Mouse (Mus musculus) liver, adult (tissue): ENCODE measurements around the gene Olfr924.

Source experiments
- GATA4 ChIP-seq: IDR thresholded peaks from 2 replicates; pipeline ENCODE4 v1.6.1; 2014; ENCODE audit warnings: mild to moderate bottlenecking, low read length; ENCODE audit not compliant: insufficient replicate concordance

Gene Olfr924

GRCm38 (mm10) chr9:38844149-38844548 lies at the start of gene Olfr924:
Olfr924 (plus strand) TSS chr9:38844449.
- TF ChIP-seq GATA4, result no peak

- TF ChIP-seq GATA4, result no peak
These were observed 38.6 kb upstream of the Olfr924 start for GRCm38 (mm10) chr9:38805696-38806095.

- TF ChIP-seq GATA4, result no peak
These were observed 29.9 kb upstream of the Olfr924 start, which contains the start of gene Olfr922 for GRCm38 (mm10) chr9:38814314-38814713. Olfr922 (plus strand) TSS chr9:38814614.

GRCm38 (mm10) chr9:38815458-38815986 lies 28.7 kb upstream of the Olfr924 start:
- TF ChIP-seq GATA4, result no peak

- TF ChIP-seq GATA4, result no peak
These were observed 18.0 kb upstream of the Olfr924 start, which contains the start of gene Olfr923 for GRCm38 (mm10) chr9:38826245-38826644. Olfr923 (plus strand) TSS chr9:38826545.

- TF ChIP-seq GATA4, result no peak
These were observed 11.2 kb upstream of the Olfr924 start for GRCm38 (mm10) chr9:38833027-38833426.

GRCm38 (mm10) chr9:38854760-38855159 lies 10.5 kb downstream of the Olfr924 start, which contains the start of gene Olfr26:
Olfr26 (plus strand) TSS chr9:38855060.
- TF ChIP-seq GATA4, result no peak

GRCm38 (mm10) chr9:38876826-38877225 lies 32.6 kb downstream of the Olfr924 start, which contains the start of gene Olfr926:
Olfr926 (plus strand) TSS chr9:38877126.
- TF ChIP-seq GATA4, result no peak
